Mouse (Mus musculus): ENCODE data around the gene Ttc34. TPM values are rescaled to one million over a fixed set of nuclear protein-coding genes. Genes with fewer than 3 reads are reported as not detected.

Gene Ttc34
- polyA plus RNA-seq, 1 experiment from 2014 or later, result 0.28 TPM

DNA sequence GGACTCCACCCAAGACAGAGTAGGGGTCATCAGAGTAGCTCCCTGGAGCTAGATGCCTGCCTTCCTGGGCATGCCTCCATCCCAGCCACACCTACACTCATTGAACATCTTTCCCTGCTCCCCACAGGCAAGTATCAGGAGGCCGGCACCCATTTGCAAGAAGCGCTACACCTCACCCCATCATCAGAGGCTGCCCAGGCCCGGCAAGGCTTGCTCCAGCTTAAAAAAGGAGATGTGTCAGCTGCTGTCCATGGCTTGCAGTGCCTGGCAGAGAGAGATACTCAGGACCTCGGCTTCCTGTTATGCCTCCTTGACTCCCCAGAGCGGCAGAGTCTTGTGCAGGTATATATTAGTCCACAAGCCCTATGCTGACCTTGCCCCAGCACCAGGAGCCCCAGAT is 24.7 kb downstream of the Ttc34 start:
- ATAC-seq (ENCODE audit: low FRiP score, low read depth), result no peak
- H3K27ac ChIP-seq, result no peak overlapping the region
- H3K27me3 ChIP-seq (replicated peaks), result peaks cover 8% of the 10 kb centered on the region; the same call in 1 of the 2 replicates
- H3K4me1 ChIP-seq, result peaks cover 12% of the 10 kb centered on the region
- H3K4me3 ChIP-seq, result no peak overlapping the region
- no peaks in the 10 kb centered on the region for H3K9me3 ChIP-seq
- H3K4me2 ChIP-seq (replicated peaks), result no peak overlapping the region
- no peaks in the 10 kb centered on the region for H3K36me3 ChIP-seq
- H3K9ac ChIP-seq, result no peak overlapping the region
- 75% methylated on average over 5 of the region's 5 CpGs for WGBS

DNA sequence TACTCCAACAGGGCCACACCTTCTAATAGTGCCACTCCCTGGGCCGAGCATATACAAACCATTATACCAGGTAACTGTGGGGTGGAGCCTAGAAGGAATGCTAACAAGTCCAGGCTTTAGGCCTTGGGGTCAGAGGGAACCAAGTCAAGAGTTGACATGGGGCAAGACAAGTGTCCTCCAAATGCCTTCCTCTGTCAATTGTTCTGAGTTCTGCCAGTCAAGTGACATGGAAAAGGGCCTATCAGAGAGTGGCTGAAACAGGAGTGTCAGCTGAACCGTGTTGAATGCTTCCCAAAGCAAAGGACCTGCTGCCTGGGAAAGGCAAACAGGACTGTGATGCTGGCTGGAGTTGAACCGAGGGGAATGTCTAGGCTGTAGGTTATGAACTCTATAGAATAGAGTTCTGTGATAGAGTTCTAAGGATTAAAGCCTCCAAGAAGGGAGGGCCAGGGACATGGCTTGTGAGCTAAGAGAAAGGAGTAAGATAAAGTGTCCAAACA is 26.2 kb downstream of the Ttc34 start:
- Histone ChIP-seq H3K36me3 (no peaks in the 10 kb centered on the region), H3K9ac (no peak overlapping the region), H3K4me3 (no peak overlapping the region)

GRCm38 (mm10) chr4:154864271-154864771 is 27.1 kb downstream of the Ttc34 start:
- peaks cover 5% of the 10 kb centered on the region; the same call in 1 of the 2 replicates for H3K27me3 ChIP-seq (replicated peaks)
- peak overlapping the region; percentile 58 for H3K4me2 ChIP-seq (replicated peaks)
- no peak overlapping the region for H3K27ac ChIP-seq
- H3K9ac ChIP-seq, result peak overlapping the region; percentile 56
- H3K36me3 ChIP-seq, result no peaks in the 10 kb centered on the region
- WGBS, result under 1% methylated on average over 18 of the region's 18 CpGs
- peaks cover 12% of the 10 kb centered on the region for H3K4me1 ChIP-seq
- H3K9me3 ChIP-seq, result no peaks in the 10 kb centered on the region
- ATAC-seq (ENCODE audit: low FRiP score, low read depth), result peak; percentile 89
- peak overlapping the region; percentile 29 for H3K4me3 ChIP-seq

More for the DNA sequence above, 26.2 kb downstream of the Ttc34 start:
- Histone ChIP-seq H3K4me2 (replicated peaks) (peak overlapping the region; percentile 58; the same call in 1 of the 2 replicates), H3K4me1 (peaks cover 12% of the 10 kb centered on the region), H3K27ac (no peak overlapping the region), H3K9me3 (no peaks in the 10 kb centered on the region), H3K27me3 (replicated peaks) (peaks cover 5% of the 10 kb centered on the region; the same call in 1 of the 2 replicates)
- no peak for ATAC-seq (ENCODE audit: low FRiP score, low read depth)
- 88% methylated on average over 3 of the region's 3 CpGs for WGBS

- peak; percentile 27; the same call in 1 of the 2 replicates for ATAC-seq (ENCODE audit: low FRiP score, low read depth)
- H3K27me3 ChIP-seq (replicated peaks), result 0 out of 2 replicates have a peak, but pooled peaks cover 3% of the 10 kb centered on the region
- no peaks in the 10 kb centered on the region for H3K36me3 ChIP-seq
- peak overlapping the region; percentile 58 for H3K4me2 ChIP-seq (replicated peaks)
- WGBS, result 83% methylated on average over 18 of the region's 18 CpGs
- H3K4me3 ChIP-seq, result no peak overlapping the region
- H3K4me1 ChIP-seq, result peaks cover 12% of the 10 kb centered on the region
- H3K9ac ChIP-seq, result peak overlapping the region; percentile 56
- H3K27ac ChIP-seq, result no peak overlapping the region
- H3K9me3 ChIP-seq, result no peaks in the 10 kb centered on the region
These were observed 27.9 kb downstream of the Ttc34 start for GRCm38 (mm10) chr4:154864961-154865760.

DNA sequence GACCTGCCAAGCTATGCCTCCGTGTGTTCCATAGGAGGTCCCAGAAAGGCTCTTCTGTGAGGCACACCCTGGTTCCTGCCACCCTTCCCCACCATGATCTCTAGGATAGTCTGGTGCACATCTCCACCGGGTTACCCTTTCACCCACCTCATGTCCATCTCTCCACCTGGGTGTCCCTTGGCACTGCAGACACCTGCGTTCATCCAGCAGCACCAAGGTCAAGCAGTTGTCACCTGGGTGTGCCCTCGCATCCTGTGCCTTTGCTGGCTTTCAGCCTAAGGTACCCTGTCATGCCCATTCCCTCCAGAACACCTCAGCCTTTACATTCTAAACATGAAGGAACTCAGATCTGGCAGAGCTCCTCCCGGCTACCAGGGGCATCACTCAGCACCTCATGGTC is 29.1 kb downstream of the Ttc34 start:
- no peaks in the 10 kb centered on the region; the same call in 1 of the 2 replicates for H3K27me3 ChIP-seq (replicated peaks)
- no peak overlapping the region for H3K27ac ChIP-seq
- H3K4me3 ChIP-seq, result no peak overlapping the region
- no peak overlapping the region for H3K4me2 ChIP-seq (replicated peaks)
- no peaks in the 10 kb centered on the region for H3K36me3 ChIP-seq
- no peak overlapping the region for H3K9ac ChIP-seq
- H3K9me3 ChIP-seq, result no peaks in the 10 kb centered on the region
- ATAC-seq (ENCODE audit: low FRiP score, low read depth), result no peak
- 88% methylated on average over 5 of the region's 5 CpGs for WGBS
- peaks cover 12% of the 10 kb centered on the region for H3K4me1 ChIP-seq

DNA sequence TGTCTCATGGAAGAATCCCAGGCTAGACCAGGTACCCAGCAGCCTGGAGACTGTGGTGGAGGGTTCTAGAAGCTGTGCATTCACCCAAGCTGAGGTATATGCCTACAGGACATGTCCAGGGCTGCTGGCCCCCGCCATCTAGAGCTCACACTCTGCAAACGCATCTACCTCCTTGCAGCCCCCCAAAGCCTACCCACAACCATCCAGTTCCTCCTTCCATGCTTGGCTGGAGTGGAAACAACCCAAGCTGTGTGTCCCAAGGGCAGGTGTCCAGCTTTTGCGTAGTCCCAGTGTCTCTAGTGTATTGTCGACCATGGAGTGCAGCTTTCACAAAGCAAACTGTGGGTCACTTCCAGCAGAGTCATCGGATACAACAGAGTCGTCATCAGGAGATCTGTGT is 30.0 kb downstream of the Ttc34 start:
- Histone ChIP-seq H3K4me2 (replicated peaks) (no peak overlapping the region), H3K4me1 (peaks cover 19% of the 10 kb centered on the region)
- 81% methylated on average over 6 of the region's 6 CpGs for WGBS

DNA sequence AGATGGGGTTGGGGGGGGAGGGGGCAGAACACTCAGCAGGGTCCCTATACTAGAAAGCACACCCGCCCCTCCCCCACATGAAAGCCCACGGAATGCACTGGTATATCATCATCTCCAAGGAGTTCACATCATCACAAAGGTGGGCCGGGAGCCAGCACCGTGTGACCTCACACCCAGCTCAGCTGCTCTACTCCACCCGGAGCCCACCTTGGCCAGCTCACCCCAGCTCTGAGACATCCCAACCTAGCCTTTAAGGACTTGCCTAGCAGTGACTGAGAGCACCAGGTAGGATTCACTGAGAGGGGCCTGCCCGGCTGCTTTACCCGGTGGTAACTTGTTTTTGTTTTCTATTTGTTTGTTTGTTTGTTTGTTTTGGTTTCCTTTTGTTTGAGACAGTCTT is 32.2 kb downstream of the Ttc34 start, which contains the start of gene Mmel1:
TSS of gene Mmel1 (plus strand) at position 146 of the 400 bp plus-strand sequence.
- Histone ChIP-seq H3K36me3 (no peaks in the 10 kb centered on the region), H3K9me3 (no peaks in the 10 kb centered on the region), H3K9ac (no peak within 1 kb of the TSS), H3K4me3 (no peak within 1 kb of the TSS), H3K27ac (no peak within 1 kb of the TSS), H3K4me2 (replicated peaks) (no peak within 1 kb of the TSS), H3K27me3 (replicated peaks) (peaks cover 7% of the 10 kb centered on the region; the same call in 1 of the 2 replicates), H3K4me1 (peaks cover 15% of the 10 kb centered on the region; the same call in 1 of the 2 replicates)
- no peak for ATAC-seq (ENCODE audit: low FRiP score, low read depth)
- WGBS, result 85% methylated on average over 7 of the region's 7 CpGs

More for the DNA sequence above, 30.0 kb downstream of the Ttc34 start:
- H3K36me3 ChIP-seq, result no peaks in the 10 kb centered on the region
- H3K27me3 ChIP-seq (replicated peaks), result peaks cover 6% of the 10 kb centered on the region; the same call in 1 of the 2 replicates
- ATAC-seq (ENCODE audit: low FRiP score, low read depth), result no peak
- H3K9me3 ChIP-seq, result no peaks in the 10 kb centered on the region
- no peak overlapping the region for H3K4me3 ChIP-seq
- H3K27ac ChIP-seq, result no peak overlapping the region
- no peak overlapping the region for H3K9ac ChIP-seq

DNA sequence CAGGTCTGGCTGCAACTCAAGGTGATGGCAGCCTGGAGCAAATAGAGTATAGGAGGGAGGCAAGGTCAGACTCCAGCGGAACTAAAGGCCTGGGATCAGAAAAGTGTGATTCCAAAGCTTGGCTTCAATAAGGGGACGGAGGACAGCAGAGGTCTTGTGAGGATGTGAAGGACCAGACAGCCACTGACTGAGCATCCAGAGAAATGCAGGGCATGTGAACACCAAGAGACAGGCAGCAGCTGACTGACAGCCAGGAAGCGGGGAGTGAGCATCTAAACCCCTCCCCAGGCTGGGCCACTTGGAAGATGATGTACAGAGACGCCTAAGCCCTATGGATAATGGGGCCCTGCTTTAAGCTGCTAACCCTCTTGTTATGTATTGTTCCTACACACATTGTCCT is 33.5 kb downstream of the Ttc34 start:
- 78% methylated on average over 4 of the region's 4 CpGs for WGBS
- H3K4me2 ChIP-seq (replicated peaks), result no peak overlapping the region
- ATAC-seq (ENCODE audit: low FRiP score, low read depth), result no peak
- no peaks in the 10 kb centered on the region for H3K9me3 ChIP-seq
- H3K36me3 ChIP-seq, result no peaks in the 10 kb centered on the region
- no peak overlapping the region for H3K27ac ChIP-seq
- H3K9ac ChIP-seq, result no peak overlapping the region
- H3K4me3 ChIP-seq, result no peak overlapping the region
- H3K4me1 ChIP-seq, result peaks cover 7% of the 10 kb centered on the region; the same call in 1 of the 2 replicates
- peaks cover 7% of the 10 kb centered on the region; the same call in 1 of the 2 replicates for H3K27me3 ChIP-seq (replicated peaks)

DNA sequence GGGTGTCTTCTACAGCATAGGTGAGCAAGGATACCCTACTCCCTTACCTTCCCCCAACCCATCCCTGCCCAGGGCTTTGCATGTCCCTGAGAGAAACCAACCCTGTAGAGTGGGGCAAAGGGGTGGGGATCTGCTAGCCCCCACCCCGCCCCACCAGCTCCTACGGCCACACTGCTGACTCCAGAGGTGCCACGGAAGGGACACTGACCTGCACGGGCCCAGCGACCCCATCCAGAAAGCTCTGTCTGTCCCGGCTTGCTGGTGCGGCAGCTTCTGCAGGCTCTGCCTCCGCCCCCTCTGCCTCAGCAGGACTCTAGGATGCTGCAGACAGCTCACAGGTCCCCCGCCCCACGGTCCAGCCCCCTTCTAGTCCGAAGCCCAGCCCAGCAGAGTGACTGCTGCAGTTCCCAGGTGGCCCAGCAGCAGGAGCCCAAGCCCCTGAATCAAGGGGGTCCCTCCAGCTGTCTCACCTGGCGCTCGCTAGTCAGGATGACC is 34.5 kb downstream of the Ttc34 start:
- Histone ChIP-seq H3K4me2 (replicated peaks) (peak overlapping the region; percentile 47), H3K9me3 (no peaks in the 10 kb centered on the region), H3K4me1 (peaks cover 7% of the 10 kb centered on the region; the same call in 1 of the 2 replicates), H3K27me3 (replicated peaks) (peaks cover 7% of the 10 kb centered on the region; the same call in 1 of the 2 replicates), H3K36me3 (no peaks in the 10 kb centered on the region), H3K27ac (no peak overlapping the region), H3K9ac (no peak overlapping the region), H3K4me3 (peak overlapping the region; percentile 20; the same call in 1 of the 2 replicates)
- WGBS, result 3% methylated on average over 13 of the region's 13 CpGs
- no peak for ATAC-seq (ENCODE audit: low FRiP score, low read depth)

GRCm38 (mm10) chr4:154873186-154873585 is 35.9 kb downstream of the Ttc34 start:
- 76% methylated on average over 6 of the region's 6 CpGs for WGBS
- Histone ChIP-seq H3K4me2 (replicated peaks) (no peak overlapping the region), H3K27ac (no peak overlapping the region), H3K27me3 (replicated peaks) (peaks cover 7% of the 10 kb centered on the region; the same call in 1 of the 2 replicates), H3K4me1 (peaks cover 7% of the 10 kb centered on the region), H3K4me3 (no peak overlapping the region), H3K9ac (no peak overlapping the region), H3K9me3 (no peaks in the 10 kb centered on the region), H3K36me3 (no peaks in the 10 kb centered on the region)
- no peak for ATAC-seq (ENCODE audit: low FRiP score, low read depth)

DNA sequence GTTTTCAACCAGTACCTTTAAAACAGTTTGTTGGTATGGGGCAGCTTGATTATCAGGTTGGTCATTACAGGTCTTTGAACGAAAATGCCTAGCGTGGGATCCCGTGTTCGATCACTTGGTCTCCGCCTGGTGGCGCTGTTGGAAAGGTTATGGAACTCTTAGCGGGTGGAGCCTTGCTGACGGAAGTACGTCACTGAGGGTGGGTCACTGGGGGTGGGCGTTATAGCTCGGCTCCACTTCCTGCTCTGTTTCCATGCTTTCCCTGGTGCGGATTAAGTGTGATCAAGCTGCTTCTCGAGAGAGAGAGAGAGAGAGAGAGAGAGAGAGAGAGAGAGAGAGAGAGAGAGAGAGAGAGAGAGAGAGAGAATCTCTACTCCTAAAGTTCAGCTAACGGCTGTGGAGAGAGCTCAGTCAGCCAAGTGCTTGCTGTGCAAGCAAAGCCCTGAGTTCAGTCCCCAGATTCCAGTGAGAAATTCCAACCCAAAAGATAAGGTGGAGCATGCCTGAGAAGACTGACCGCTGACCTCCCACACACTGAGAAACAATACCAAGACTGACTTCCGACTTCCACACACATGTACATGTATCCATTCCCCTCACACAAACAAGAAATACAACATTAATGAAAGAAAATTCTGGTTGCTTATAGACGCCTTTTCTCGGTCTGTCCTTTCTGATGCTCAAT is 40.7 kb downstream of the Ttc34 start:
- H3K27ac ChIP-seq, result no peak overlapping the region

More for the DNA sequence above, 40.7 kb downstream of the Ttc34 start:
- peak overlapping the region; percentile 34 for H3K4me3 ChIP-seq
- H3K9me3 ChIP-seq, result no peaks in the 10 kb centered on the region
- peak overlapping the region; percentile 71 for H3K4me2 ChIP-seq (replicated peaks)
- H3K27me3 ChIP-seq (replicated peaks), result no peaks in the 10 kb centered on the region
- WGBS, result 12% methylated on average over 18 of the region's 18 CpGs
- H3K4me1 ChIP-seq, result peaks cover 5% of the 10 kb centered on the region; the same call in 1 of the 2 replicates
- peak; percentile 97 for ATAC-seq (ENCODE audit: low FRiP score, low read depth)
- H3K9ac ChIP-seq, result no peak overlapping the region; the same call in 1 of the 2 replicates
- H3K36me3 ChIP-seq, result no peaks in the 10 kb centered on the region

All from neural tube, embryonic 12.5 days (tissue).